Comparison of ENCODE assay signal across 8 mouse cellular contexts in genomic region chr10:81559163-81559626, GRCm38 (mm10). TPM values are rescaled to one million over a fixed set of nuclear protein-coding genes. Genes with fewer than 3 reads are reported as not detected.
DNase-seq lines count a peak whose midpoint lies in the region; ATAC-seq and TF ChIP-seq lines count a peak whose summit lies in the region.

Gene Aes, plus strand, starts transcription at chr10:81559488.

- WGBS in forebrain, embryonic 14.5 days: 0% methylated on average over 28 of the region's 53 CpGs
- under 1% methylated on average over 51 of the region's 53 CpGs for WGBS in lung, embryonic 14.5 days
- WGBS in olfactory bulb, adult 2 months: under 1% methylated on average over 47 of the region's 53 CpGs

- peaks cover 6% of the 10 kb centered on the region for H3K4me1 ChIP-seq in ES-Bruce4 (ENCODE audit: control insufficient read depth, insufficient read depth, low read length)
- H3K4me1 ChIP-seq in forebrain, embryonic 14.5 days (ENCODE audit: control insufficient read depth, insufficient read depth, low read length): peaks cover 19% of the 10 kb centered on the region; the same call in 1 of the 2 replicates
- peaks cover 19% of the 10 kb centered on the region for H3K4me1 ChIP-seq in lung, embryonic 14.5 days (ENCODE audit: insufficient read depth)
- H3K4me1 ChIP-seq in olfactory bulb, adult 2 months (ENCODE audit: control insufficient read depth, insufficient read depth, low read length): peaks cover 26% of the 10 kb centered on the region

- intact Hi-C loops in heart, postnatal 14 days (cut with DNase I): loop anchor here (10.0 kb wide), 1 partner anchor 46 kb away; the partner anchor contains the start of genes BC025920 and Tle6

- H3K27ac ChIP-seq in ES-Bruce4 (ENCODE audit: insufficient read depth, low read length): no peak within 1 kb of the TSS
- peak within 1 kb of the TSS; percentile 94 for H3K27ac ChIP-seq in forebrain, embryonic 14.5 days (ENCODE audit: low read depth, low read length)
- peak within 1 kb of the TSS; percentile 92 for H3K27ac ChIP-seq in lung, embryonic 14.5 days (ENCODE audit: low read depth)
- peak within 1 kb of the TSS; percentile 98 for H3K27ac ChIP-seq in olfactory bulb, adult 2 months (ENCODE audit: insufficient read depth, low read depth, low read length)

- no peaks in the 10 kb centered on the region for H3K27me3 ChIP-seq in ES-Bruce4 (ENCODE audit: control insufficient read depth, insufficient read depth, low read length, poor library complexity, severe bottlenecking)
- no peaks in the 10 kb centered on the region for H3K27me3 ChIP-seq in forebrain, embryonic 14.5 days (replicated peaks; ENCODE audit: control insufficient read depth, insufficient read depth, low read length)
- no peaks in the 10 kb centered on the region for H3K27me3 ChIP-seq in lung, embryonic 14.5 days (ENCODE audit: insufficient read depth, low read length)

- no peak for TF ChIP-seq EP300 in ES-Bruce4 (IDR thresholded peaks at IDR 0.05; ENCODE audit: insufficient read depth, low read depth, low read length)

- DNase-seq in brain, embryonic 14.5 days (ENCODE audit: low read depth): peak; percentile 63
- DNase-seq in forebrain, embryonic 14.5 days (ENCODE audit: low spot score): peak; percentile 59
- peak; percentile 86 to 91 for DNase-seq in heart, postnatal 14 days
- peak; percentile 81 to 89 for DNase-seq in kidney, postnatal 4 days
- peak; percentile 68 for DNase-seq in lung, embryonic 14.5 days
- DNase-seq in thymus, postnatal 25 days: peak; percentile 89

- TF ChIP-seq CTCF in ES-Bruce4 (IDR thresholded peaks at IDR 0.05; ENCODE audit: low read depth, low read length): no peak
- TF ChIP-seq CTCF in brain, embryonic 14.5 days (IDR thresholded peaks at IDR 0.05; ENCODE audit: borderline replicate concordance, extremely low read depth, insufficient read depth, insufficient read length): no peak
- no peak for TF ChIP-seq CTCF in lung, embryonic 14.5 days (IDR thresholded peaks at IDR 0.05; ENCODE audit: low read depth)
- no peak for TF ChIP-seq CTCF in olfactory bulb, adult 2 months (IDR thresholded peaks at IDR 0.05; ENCODE audit: insufficient read depth, low read depth, low read length)

- no peaks in the 10 kb centered on the region for H3K9me3 ChIP-seq in ES-Bruce4 (replicated peaks; ENCODE audit: control insufficient read depth, insufficient read depth, low read length, poor library complexity, severe bottlenecking)
- no peaks in the 10 kb centered on the region for H3K9me3 ChIP-seq in forebrain, embryonic 14.5 days (replicated peaks; ENCODE audit: control insufficient read depth, low read length)
- H3K9me3 ChIP-seq in lung, embryonic 14.5 days (ENCODE audit: low read depth, low read length): no peaks in the 10 kb centered on the region

- H3K36me3 ChIP-seq in ES-Bruce4 (ENCODE audit: control insufficient read depth, insufficient read depth, low read length, poor library complexity, severe bottlenecking): no peaks in the 10 kb centered on the region; the same call in 1 of the 2 replicates
- peaks cover 14% of the 10 kb centered on the region; the same call in 1 of the 2 replicates for H3K36me3 ChIP-seq in forebrain, embryonic 14.5 days (ENCODE audit: control insufficient read depth, insufficient read depth, low read length)
- peaks cover 28% of the 10 kb centered on the region for H3K36me3 ChIP-seq in lung, embryonic 14.5 days (ENCODE audit: insufficient read depth)

- peak within 1 kb of the TSS; percentile 94 for H3K4me3 ChIP-seq in ES-Bruce4 (ENCODE audit: low read depth, low read length)
- peak within 1 kb of the TSS; percentile 89 for H3K4me3 ChIP-seq in forebrain, embryonic 14.5 days (ENCODE audit: low read depth, low read length)
- peak within 1 kb of the TSS; percentile 88 for H3K4me3 ChIP-seq in lung, embryonic 14.5 days (ENCODE audit: low read depth, low read length)
- H3K4me3 ChIP-seq in olfactory bulb, adult 2 months (ENCODE audit: insufficient read depth, low read depth, low read length): peak within 1 kb of the TSS; percentile 99

- peak within 1 kb of the TSS; percentile 98 for H3K9ac ChIP-seq in ES-Bruce4 (ENCODE audit: low read depth, poor library complexity, severe bottlenecking)
- peak within 1 kb of the TSS; percentile 99 for H3K9ac ChIP-seq in forebrain, embryonic 14.5 days (ENCODE audit: low read length)
- peak within 1 kb of the TSS; percentile 95 for H3K9ac ChIP-seq in lung, embryonic 14.5 days

- H3K4me2 ChIP-seq in forebrain, embryonic 14.5 days (ENCODE audit: low read length): peak within 1 kb of the TSS; percentile 89
- H3K4me2 ChIP-seq in lung, embryonic 14.5 days: peak within 1 kb of the TSS; percentile 85

- no peak for TF ChIP-seq POLR2A in ES-Bruce4 (IDR thresholded peaks at IDR 0.05; ENCODE audit: insufficient read depth, low read length)
- TF ChIP-seq POLR2A in brain, embryonic 14.5 days (IDR thresholded peaks at IDR 0.05; ENCODE audit: borderline replicate concordance, extremely low read depth, insufficient read depth, insufficient read length, poor library complexity, severe bottlenecking): peak; percentile 67; the same call in 1 of the 2 replicates
- TF ChIP-seq POLR2A in olfactory bulb, adult 2 months (IDR thresholded peaks at IDR 0.05; ENCODE audit: insufficient read depth, low read depth, low read length): 0 out of 2 replicates have a peak, but pooled peaks have one; percentile 24

- ATAC-seq in forebrain, embryonic 14.5 days: peak; percentile 76
- peak; percentile 36 for ATAC-seq in lung, embryonic 14.5 days (ENCODE audit: insufficient read depth)

RNA-seq across cellular contexts. Expression of gene Aes, which starts in this region (rescaled TPM):
- 148 and 152 TPM in 2 replicates for polyA plus RNA-seq in ES-Bruce4 (2011; ENCODE audit: insufficient read depth, insufficient read length, low read depth, missing spikeins)
- polyA plus RNA-seq in brain, embryonic 14.5 days (2012; rRNA removed): 568 and 696 TPM in 2 replicates
- 415 and 532 TPM in 2 replicates for polyA plus RNA-seq in forebrain, embryonic 14.5 days (2014; fragmentation: Nextera tagmentation; extraction: Ambion mirVana)
- total RNA-seq in heart, postnatal 14 days (2021): 100 to 1,000 TPM; 900 to 948 TPM
- polyA plus RNA-seq in lung, embryonic 14.5 days (2014; fragmentation: Nextera tagmentation; extraction: Ambion mirVana): 360 and 404 TPM in 2 replicates
- 1,500 TPM in 1 of 2 replicates, not detected in the other for polyA plus RNA-seq in olfactory bulb, adult 2 months (2012; ENCODE audit: insufficient read depth, insufficient read length, low replicate concordance, missing spikeins)
